Mouse (Mus musculus) CH12F3 (cell line): Measurements from ENCODE around the gene Mrpl45.
"Not testable (repeated sequence)": the region's sequence is repeated elsewhere in the genome, so short reads cannot be mapped to it uniquely, and the experiment has no call there.

Source experiments
- in situ Hi-C: fragments of 300-500 bp; cut with MboI; formaldehyde crosslinking; loops from 2 replicates; pipeline ENCODE4 v1.14.3; 2020; ENCODE audit warnings: low sequenced_read_pairs

Gene Mrpl45

DNA sequence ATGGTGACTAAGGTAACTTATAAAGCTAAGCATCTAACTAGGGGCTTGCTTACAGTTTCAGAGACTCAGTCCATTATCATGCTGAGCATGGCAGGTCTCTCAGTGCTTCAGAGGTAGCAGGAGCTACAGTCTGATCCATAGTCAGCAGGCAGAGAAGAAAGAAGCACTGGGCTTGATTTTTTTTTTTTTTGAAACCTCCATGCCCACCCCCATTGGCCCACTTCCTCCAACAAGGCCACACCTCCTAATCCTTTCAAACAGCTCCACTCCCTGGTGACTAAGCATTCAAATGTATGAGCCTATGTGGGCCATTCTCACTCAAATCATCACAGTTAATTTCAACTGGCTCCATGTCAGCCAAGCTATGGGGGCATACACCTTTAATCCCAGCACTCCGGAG is 22.8 kb upstream of the Mrpl45 start:
- in situ Hi-C loops = no loop called here

DNA sequence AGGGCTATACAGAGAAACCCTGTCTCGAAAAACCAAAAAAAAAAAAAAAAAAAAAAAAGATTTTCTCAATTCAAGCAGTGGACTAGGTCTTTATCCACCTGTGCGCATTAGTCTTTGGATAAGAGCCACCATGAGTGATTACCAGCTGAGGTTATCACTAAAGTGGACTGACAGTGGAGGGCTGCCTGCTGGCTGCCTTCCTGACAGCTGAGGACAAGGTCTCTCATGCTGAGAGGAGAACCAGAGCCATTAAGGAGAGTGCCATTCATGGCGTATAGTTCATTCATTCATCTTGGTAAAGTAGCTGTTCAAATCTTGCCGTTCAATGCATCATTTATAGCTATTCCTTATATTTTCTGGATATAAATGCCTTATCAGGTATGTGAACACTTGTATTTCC is 19.0 kb upstream of the Mrpl45 start:
- in situ Hi-C loops = no loop called here

GRCm38 (mm10) chr11:97299939-97300338 is 15.6 kb upstream of the Mrpl45 start:
- in situ Hi-C loops = no loop called here

GRCm38 (mm10) chr11:97301406-97301805 is 14.1 kb upstream of the Mrpl45 start:
- in situ Hi-C loops = no loop called here

DNA sequence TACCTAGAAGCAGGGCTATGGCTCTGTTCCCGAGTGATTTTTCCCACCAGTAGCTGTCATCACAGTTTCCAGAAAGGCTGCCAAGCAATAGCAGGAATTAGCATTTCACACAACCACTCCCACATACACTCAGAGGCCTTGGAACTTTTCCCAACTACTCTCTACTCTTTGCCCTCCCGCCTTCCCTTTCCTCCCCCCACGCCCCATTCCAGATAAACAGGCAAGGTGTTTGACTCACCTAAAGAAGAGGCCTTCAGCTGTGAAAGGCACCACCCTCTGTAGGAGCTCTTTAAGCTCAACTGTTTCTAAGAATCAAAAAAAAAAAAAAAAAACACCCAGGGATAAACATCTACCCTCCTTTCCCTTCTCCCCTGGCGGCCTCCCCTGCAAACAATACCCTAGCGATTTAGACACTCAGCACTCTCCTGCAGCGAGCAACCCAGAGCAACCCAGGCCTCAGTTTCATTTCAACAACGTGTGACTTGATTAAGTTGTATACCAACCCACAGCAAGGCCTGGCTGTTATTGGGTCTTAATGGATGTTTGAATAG is 13.2 kb upstream of the Mrpl45 start:
- in situ Hi-C loops = no loop called here

DNA sequence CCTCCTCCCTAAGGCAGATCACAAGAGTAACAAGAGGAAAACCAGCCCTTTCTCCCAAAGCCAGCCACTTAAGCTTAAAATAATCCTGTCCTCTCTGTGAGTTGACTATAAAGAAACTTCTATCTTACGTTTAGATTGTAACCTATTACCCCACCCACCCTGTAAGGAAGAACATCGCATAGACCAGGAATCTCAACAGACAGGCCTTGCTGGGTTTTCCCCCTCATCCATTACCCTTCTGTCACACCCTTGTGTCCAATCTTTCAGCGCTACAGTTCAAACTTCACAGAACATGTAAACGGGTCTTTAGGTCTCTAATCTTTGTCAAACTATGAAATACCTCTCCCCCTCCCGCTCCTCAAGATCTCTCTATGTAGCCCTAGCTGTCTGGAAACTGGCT is 10.9 kb upstream of the Mrpl45 start:
- in situ Hi-C loops = no loop called here

- in situ Hi-C loops = no loop called here
Measured at GRCm38 (mm10) chr11:97307294-97308069, 8.0 kb upstream of the Mrpl45 start.

GRCm38 (mm10) chr11:97308806-97309450 is 6.6 kb upstream of the Mrpl45 start:
- in situ Hi-C loops = no loop called here

DNA sequence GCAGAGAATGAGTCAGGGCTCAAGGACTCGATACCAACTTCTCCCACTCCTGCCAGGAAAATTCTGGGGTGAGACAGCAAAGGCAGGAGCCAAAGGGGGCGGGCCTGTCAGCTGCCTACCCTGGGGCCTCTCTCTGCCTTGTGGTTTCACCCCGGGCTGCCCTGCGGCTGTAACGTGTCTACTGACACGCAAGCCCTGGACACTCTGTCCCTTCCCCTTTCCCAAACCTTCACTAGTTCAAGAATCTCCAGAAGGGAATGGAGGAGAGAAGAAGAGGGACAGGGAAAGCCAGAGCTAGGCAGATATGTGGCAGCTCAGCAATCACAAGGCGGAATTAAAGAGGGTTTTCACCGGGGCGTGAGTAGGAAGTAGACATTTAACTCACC is 6.1 kb upstream of the Mrpl45 start:
- in situ Hi-C loops = no loop called here

GRCm38 (mm10) chr11:97309911-97310571 is 5.5 kb upstream of the Mrpl45 start:
- in situ Hi-C loops = no loop called here

DNA sequence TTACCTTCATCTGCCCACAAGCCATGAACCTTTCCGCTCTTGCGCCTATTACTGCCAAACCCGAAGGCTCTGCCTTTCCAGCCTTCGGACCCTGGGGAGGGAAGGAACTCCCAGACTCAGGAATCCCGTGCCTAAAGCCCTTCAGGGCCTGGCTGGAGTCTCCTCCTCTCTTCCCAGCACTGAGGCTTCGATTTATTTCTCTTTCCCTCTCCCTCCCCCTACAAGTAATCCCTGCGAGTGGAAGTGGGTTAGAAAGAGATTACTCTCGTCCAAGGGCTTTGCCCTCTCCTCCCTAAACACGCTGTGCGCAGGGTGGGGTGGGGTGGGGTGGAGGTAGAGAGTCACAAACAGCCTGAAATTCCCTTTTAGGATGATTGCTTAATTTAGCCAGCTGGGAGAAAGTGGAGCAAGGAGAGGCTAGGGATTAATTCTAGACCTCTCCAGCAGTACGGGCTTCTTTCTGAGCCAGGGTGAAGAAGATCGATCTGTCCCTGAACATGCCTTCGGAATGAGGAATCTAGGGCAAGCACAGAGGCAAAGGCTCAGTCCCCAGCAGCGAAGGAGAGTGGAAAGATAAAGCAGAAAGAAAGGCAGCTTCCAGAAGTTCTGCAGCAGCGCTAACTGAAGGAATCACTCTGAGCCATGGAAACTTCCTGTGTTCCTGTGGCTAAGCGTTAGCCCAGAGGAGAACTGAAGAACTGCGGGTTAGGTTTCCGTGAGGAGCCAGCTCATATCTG is 4.5 kb upstream of the Mrpl45 start:
- in situ Hi-C loops = no loop called here

GRCm38 (mm10) chr11:97312871-97313270 is 2.6 kb upstream of the Mrpl45 start:
- in situ Hi-C loops = not testable (repeated sequence)

DNA sequence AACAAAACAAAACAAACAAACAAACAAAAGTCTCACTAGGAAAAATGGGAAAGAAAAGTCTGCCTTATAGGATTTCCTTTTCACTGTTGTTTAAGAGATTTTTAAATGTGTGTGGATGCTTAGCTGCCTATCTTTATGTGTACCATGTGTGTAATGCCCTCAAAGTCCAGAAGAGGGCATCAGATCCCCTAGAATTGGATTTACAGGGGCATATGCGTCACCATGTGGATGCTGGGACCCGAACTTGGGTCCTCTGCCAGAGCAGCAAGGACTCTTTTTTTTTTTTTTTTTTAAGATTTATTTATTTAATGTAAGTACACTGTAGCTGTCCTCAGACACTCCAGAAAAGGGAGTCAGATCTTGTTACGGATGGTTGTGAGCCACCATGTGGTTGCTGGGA is 1.4 kb upstream of the Mrpl45 start:
- in situ Hi-C loops = no loop called here

GRCm38 (mm10) chr11:97314751-97315503 is 589 bp upstream of the Mrpl45 start:
- in situ Hi-C loops = no loop called here

- in situ Hi-C loops = no loop called here
Measured at GRCm38 (mm10) chr11:97321197-97321596, 5.7 kb downstream of the Mrpl45 start.

DNA sequence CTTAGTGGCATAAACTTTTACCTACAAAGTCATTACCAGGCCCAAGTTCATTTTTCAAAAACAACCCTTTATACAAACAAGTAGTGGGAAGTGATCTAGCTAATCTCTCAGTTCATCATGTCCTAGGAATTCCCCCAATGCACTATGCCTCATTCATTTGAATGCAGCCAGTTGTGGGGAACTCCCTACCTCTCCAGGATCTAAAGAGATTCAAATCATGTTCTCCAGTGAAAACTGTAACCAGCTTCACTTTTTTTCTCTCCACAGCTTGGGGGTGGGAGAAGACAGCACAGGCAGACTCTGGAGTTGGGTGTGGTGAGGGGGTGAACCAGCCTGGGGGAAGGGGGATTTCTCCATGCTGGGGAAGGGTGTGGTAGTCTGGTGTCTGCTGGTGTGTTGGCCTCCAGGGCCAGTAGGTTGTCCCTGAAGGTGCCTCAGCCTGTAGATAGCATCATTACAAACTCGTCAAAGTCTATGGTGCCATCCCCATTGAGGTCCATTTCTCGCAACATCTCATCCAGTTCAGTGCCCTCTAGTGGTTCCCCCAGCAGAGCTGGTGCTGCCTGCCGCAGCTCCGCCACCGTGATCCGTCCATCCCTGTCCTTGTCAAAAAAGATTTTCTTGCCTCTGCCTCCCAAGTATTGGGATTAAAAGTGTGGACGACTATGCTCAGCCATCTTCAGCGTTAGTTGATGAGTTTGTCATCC is 6.5 kb downstream of the Mrpl45 start:
- in situ Hi-C loops = not testable (repeated sequence)

GRCm38 (mm10) chr11:97325224-97325623 is 9.7 kb downstream of the Mrpl45 start:
- in situ Hi-C loops = no loop called here

- in situ Hi-C loops = no loop called here
Measured at GRCm38 (mm10) chr11:97328148-97328547, 12.6 kb downstream of the Mrpl45 start.

DNA sequence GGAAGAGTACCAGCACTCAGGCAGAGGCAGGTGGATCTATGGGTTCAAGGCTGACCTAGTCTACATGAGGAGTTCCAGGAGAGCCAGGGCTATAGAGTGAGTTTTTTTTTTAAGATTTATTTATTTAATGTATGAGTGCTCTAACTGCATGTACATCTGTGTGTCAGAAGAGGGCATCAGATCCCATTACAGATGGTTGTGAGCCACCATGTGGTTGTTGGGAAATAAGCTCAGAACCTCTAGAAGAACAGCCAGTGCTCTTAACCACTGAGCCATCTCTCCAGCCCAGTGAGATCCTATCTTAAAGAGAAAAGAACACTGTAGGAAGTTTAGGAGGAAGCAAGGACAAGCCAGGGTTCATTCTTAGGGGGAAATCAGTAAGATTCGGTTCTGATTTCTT is 14.8 kb downstream of the Mrpl45 start:
- in situ Hi-C loops = no loop called here
